Mouse (Mus musculus) Patski (cell line): ENCODE measurements around the gene Secisbp2. TPM values are rescaled to one million over a fixed set of nuclear protein-coding genes. Genes with fewer than 3 reads are reported as not detected.
A peak's percentile ranks its signal among the peaks of the same experiment; 100 is the strongest.
"Not testable (repeated sequence)": the region's sequence is repeated elsewhere in the genome, so short reads cannot be mapped to it uniquely, and the experiment has no call there.

Source experiments
- ATAC-seq: fragments of 100-300 bp; one replicate; pipeline ENCODE4 v1.8.0; 2021
- CTCF ChIA-PET: fragments of 350-600 bp; sonication (Branson Sonifier 250); formaldehyde crosslinking; loops from one replicate; lab custom pipeline; 2022; ENCODE audit warnings: inconsistent platforms; lab: Charles Lee
- POLR2A ChIA-PET: fragments of 350-600 bp; sonication (Branson Sonifier 250); formaldehyde crosslinking; loops from one replicate; lab custom pipeline; 2022; ENCODE audit warnings: antibody characterized with exemption, inconsistent platforms; lab: Charles Lee
- DNase-seq: peaks from one replicate; pipeline ENCODE4 v3.0.0-alpha.2; 2011; ENCODE audit warnings: low read depth, low spot score
- H3K27me3 ChIP-seq: fragments of 371-371 bp; one replicate; pipeline ENCODE4 v1.5.1; 2021
- CTCF ChIP-seq: fragments of 100-300 bp; IDR thresholded peaks from one replicate; pipeline ENCODE4 v1.5.1; 2021
- in situ Hi-C: fragments of 300-500 bp; cut with MboI; formaldehyde crosslinking; loops from 3 replicates; pipeline ENCODE4 v1.11.1; 2018; ENCODE audit warnings: low pct_unique_long_range_greater_than_20kb, mixed read lengths
- polyA plus RNA-seq: library from polyadenylated mRNA; unstranded; gene quantifications from one replicate; pipeline ENCODE4 v1.2.3, GENCODE M21; 2021

Gene Secisbp2
- polyA plus RNA-seq, 1 experiment from 2014 or later, result 16.1 TPM

DNA sequence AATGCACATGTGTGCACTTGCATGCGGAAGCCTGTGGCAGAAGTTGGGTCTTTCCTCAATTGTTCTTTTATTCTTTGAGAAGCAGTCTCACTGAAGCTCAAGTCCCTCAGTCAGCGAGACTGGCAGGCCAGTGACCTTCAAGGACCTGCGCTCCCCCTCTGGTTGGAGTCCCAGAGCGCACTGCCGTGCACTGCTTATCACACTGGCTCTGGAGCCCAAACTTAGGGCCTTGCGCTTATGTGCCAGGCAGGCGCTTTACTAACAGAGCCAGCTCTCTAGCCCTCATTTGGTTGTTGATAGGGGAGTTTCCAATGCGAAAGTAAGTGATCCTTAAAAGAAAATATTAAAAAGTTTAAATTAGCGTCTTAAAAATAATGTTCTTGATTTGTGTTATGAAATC, 2.5 kb downstream of the Secisbp2 start:
- ATAC-seq (no peak), DNase-seq (no peak)
- CTCF ChIA-PET, result no interaction called here
- no peaks in the 10 kb centered on the region for H3K27me3 ChIP-seq
- no peak for TF ChIP-seq CTCF
- POLR2A ChIA-PET, result interaction anchor here (1.4 kb wide), 1 partner anchor 9 kb away, joined by 3 read pairs; no protein-coding TSS in a partner anchor
- in situ Hi-C loops, result loop anchor here (10.0 to 25.0 kb wide), 3 partner anchors 141 to 583 kb away; partner anchors contain the start of gene Sema4d

DNA sequence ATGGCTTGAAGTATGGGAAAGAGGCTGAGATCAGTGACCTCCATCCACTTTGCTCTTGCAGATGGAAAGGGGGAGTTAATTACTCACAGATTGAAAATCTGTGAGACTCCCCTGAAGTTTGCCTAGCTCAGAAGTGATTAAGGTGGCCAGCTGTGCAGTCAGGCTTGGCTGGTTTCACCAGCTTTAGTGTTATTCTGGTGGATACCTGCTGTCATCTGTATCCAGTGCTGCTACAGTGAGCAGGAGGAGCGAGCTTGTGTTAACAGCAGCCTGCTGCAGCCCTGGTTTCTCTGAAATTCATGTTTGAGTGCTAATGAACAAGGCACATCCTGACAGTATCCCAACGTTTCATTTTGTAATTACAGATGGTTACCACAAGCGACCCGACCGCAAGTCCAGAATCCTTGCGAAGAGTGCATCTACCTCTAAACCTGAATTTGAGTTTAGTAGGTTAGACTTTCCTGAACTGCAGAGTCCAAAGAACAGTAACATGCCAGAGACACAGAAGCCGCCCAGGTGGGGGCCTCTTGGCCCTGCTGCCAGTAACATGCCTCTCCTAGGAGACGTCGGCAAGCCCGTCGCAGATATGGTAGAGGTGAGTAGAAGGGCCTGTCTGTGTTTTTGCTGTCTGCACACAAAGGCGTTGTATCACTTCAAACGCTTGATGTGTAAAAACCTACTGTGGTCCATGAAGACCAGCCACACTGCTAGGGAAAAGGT, 5.2 kb downstream of the Secisbp2 start:
- DNase-seq (no peak), ATAC-seq (no peak)
- in situ Hi-C loops, result loop anchor here (10.0 to 25.0 kb wide), 3 partner anchors 138 to 581 kb away; partner anchors contain the start of gene Sema4d
- POLR2A ChIA-PET, result no interaction called here
- no peak for TF ChIP-seq CTCF
- CTCF ChIA-PET, result interaction anchor here (0.7 kb wide), 1 partner anchor 135 kb away, joined by 3 read pairs; no protein-coding TSS in a partner anchor
- H3K27me3 ChIP-seq, result no peaks in the 10 kb centered on the region

DNA sequence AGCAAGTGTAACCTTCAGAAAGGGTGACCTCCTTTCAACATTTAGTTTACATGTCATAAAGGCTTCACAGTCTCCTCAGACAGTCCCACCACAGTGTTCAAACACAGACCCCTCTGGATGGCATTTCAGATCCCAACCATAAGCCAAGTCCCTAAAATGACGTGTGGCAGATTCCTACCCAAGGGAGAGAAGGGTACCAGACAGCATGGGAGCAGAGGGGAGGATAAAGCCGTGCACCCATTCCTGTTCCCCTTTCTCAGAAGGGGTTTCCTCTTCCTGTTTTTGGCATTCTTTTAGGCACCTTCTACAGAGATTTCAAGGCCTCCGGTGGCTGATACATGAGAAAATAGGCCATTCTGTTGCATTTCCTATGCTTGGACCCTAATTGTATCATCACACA, 6.6 kb downstream of the Secisbp2 start:
- in situ Hi-C loops, result loop anchor here (10.0 to 25.0 kb wide), 3 partner anchors 137 to 579 kb away; partner anchors contain the start of gene Sema4d
- CTCF ChIA-PET, result no interaction called here
- POLR2A ChIA-PET, result no interaction called here
- DNase-seq (no peak), ATAC-seq (no peak)
- TF ChIP-seq CTCF, result no peak
- H3K27me3 ChIP-seq, result no peaks in the 10 kb centered on the region

DNA sequence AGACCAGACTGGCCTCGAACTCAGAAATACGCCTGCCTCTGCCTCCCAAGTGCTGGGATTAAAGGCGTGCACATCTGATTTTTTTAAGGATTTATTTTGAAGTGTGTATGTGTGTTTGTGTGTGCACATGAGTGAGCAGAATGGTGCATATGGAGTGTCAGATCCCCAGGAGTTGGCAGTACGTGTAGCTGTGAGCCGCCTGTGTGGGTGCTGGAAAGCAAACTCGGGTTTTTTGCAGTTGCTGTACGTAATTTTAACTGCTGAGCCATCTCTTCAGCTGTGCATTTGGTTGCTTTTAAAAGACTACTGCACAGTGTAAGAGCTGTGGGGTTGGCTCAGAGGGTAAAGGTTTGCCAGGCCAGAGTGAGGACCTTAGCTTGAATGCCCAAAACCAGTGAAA, 8.1 kb downstream of the Secisbp2 start:
- no peak for TF ChIP-seq CTCF
- no peaks in the 10 kb centered on the region for H3K27me3 ChIP-seq
- ATAC-seq (no peak), DNase-seq (no peak)
- ChIA-PET POLR2A (interaction anchor here (0.6 kb wide), 1 partner anchor 169 kb away, joined by 3 read pairs; no protein-coding TSS in a partner anchor), CTCF (no interaction called here)
- in situ Hi-C loops, result loop anchor here (10.0 to 25.0 kb wide), 3 partner anchors 135 to 578 kb away; partner anchors contain the start of gene Sema4d

DNA sequence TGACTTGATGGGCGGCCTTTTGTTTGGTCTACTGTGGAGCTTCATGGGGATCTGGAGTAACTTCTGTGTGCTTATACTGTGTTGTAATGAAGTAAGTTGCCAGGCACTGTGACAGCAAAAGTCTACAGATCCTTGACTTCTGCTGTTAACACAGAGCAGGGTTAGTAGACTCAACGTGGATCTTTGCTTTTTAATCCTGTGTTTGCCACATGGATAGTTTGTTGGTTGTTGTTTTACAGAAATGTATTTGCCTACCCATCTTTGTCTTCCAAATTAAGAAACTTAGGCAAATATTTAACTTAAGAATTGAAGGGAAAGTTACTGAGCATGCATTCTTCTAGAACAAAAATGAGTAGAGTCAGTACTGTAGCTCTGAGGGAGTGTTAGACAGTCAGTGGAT, 12.1 kb downstream of the Secisbp2 start:
- no peaks in the 10 kb centered on the region for H3K27me3 ChIP-seq
- ChIA-PET CTCF (interaction anchor here (1.1 kb wide), 1 partner anchor 12 kb away, joined by 4 read pairs; the partner anchor contains the start of gene Secisbp2), POLR2A (no interaction called here)
- in situ Hi-C loops, result loop anchor here (25.0 kb wide), 2 partner anchors 299 to 574 kb away; no protein-coding TSS in a partner anchor
- DNase-seq, result no peak
- TF ChIP-seq CTCF, result no peak
- ATAC-seq, result no peak

DNA sequence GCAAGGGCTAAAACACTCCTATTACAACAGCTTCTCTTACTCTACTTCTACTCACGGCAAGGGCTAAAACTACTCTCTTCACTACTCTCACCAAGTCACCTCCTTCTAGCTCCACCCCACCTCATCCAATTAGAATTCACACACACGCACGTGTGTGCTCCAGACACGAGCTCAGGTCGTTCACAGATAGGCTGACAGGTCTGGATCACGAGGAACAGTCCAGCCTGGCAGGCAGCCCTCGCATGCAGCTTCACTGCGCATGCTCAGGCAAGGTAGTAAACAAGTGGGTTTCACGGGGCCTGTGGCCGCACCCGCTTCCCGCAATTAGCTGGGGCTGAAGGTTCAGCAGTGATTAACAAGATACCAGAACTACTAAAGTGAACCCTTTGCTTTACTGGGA, 16.7 kb downstream of the Secisbp2 start:
- POLR2A ChIA-PET, ATAC-seq, DNase-seq: not testable (repeated sequence)

DNA sequence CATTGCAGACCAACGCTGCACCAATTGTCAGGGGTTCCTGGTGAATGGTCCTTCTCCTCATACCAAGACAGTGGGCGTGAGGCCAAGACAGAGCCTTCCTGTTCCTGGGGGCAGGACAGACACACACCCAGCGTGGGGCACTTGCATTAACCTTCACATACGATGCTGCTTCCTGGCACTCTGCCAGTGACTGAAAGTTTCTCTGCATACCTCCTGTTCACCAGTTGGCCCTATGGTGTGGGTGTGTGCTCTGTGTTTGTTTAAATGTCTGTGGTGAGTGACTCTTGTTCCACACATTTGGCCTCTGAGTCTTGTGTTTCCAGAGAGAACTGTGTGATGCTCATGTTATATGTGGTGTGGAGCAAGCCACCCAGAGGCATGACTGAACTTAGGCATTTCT, 25.1 kb downstream of the Secisbp2 start:
- TF ChIP-seq CTCF, result no peak
- ChIA-PET POLR2A (interaction anchor here (1.9 kb wide), 1 partner anchor 10 kb away, joined by 5 read pairs; no protein-coding TSS in a partner anchor), CTCF (interaction anchor here (0.7 to 1.1 kb wide), 2 partner anchors 12 kb away, joined by 3 to 5 read pairs; no protein-coding TSS in a partner anchor)
- peak; percentile 79 for DNase-seq
- ATAC-seq, result peak; percentile 91
- in situ Hi-C loops, result no loop called here
- H3K27me3 ChIP-seq, result no peaks in the 10 kb centered on the region

More for the DNA sequence above, 16.7 kb downstream of the Secisbp2 start:
- H3K27me3 ChIP-seq, CTCF ChIA-PET: not testable (repeated sequence)
- in situ Hi-C loops, result loop anchor here (25.0 kb wide), 2 partner anchors 294 to 569 kb away; no protein-coding TSS in a partner anchor

DNA sequence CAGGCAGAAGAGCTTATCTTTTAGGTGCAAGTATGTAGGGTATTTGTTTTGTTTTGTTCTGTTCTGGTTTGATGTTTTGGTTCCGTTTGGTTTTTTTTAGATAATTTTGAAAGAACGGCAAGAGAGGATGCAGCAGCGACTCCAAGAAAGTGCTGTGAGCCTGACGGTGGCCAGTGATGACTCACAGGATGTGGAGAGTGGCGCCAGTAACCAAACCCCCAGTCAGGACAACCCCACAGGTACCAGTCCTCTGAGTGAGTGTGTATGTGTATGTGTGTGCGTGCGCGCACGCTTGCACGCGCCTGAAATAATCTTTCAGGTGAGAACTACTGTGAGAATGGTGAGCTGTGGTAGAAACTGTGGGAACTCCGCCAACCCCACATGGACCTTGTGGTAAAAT, 25.5 kb downstream of the Secisbp2 start:
- ChIA-PET CTCF (interaction anchor here (0.7 to 1.1 kb wide), 2 partner anchors 12 to 13 kb away, joined by 3 to 5 read pairs; no protein-coding TSS in a partner anchor), POLR2A (interaction anchor here (1.9 kb wide), 1 partner anchor 10 kb away, joined by 5 read pairs; no protein-coding TSS in a partner anchor)
- in situ Hi-C loops, result no loop called here
- H3K27me3 ChIP-seq, result no peaks in the 10 kb centered on the region
- no peak for TF ChIP-seq CTCF
- ATAC-seq (peak; percentile 70), DNase-seq (peak; percentile 12)

DNA sequence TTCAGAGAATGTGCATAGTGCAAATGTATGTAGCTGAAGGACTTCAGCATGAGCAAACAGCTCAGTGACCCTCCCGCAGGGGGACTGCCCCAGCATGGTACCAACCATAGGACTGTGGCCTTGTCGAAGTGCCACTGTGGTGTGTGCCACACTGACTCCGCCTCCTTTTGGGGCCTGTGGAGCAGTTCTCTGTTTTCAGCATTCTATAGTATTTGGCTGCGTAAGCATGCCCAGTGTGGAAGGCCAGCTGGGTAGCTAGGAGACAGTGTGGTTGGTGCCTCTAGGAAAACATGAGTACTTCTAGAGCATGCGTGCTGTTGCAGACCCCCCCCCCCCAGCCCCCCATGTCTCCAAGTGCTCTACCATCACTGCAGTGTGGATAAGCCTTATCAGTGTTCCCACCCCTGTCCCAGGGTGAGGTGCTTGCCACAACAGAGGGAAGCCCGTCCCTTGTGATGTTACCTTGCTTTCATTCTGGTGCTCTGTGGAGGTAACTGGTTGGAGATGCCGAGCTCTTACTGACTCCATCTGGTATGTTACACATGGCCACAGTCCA, 26.2 kb downstream of the Secisbp2 start:
- CTCF ChIA-PET, result interaction anchor here (1.4 kb wide), 1 partner anchor 20 kb away, joined by 4 read pairs; no protein-coding TSS in a partner anchor
- POLR2A ChIA-PET, result interaction anchor here (1.9 kb wide), 1 partner anchor 9 kb away, joined by 5 read pairs; no protein-coding TSS in a partner anchor
- no peak for TF ChIP-seq CTCF
- DNase-seq, result no peak
- H3K27me3 ChIP-seq, result no peaks in the 10 kb centered on the region
- no peak for ATAC-seq
- in situ Hi-C loops, result no loop called here

DNA sequence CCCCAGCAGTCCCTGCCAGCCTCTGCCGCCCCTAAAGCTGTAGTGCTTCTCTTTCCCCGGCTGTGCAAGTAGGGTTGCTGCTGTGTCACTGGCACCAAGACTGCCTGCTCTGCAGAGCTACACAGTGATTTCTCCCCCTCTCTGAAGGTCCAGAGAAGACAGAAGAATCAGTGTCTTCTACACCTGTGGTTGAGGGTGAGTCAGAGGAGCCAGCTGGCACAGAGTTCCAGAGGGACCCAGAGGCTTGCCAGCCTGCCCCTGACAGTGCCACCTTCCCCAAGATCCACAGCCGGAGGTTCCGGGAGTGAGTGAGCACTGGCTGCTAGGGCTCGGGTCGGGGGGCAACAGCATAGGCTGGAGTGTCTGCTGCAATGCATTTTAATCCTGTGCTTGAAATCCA, 27.2 kb downstream of the Secisbp2 start:
- no peaks in the 10 kb centered on the region for H3K27me3 ChIP-seq
- POLR2A ChIA-PET, result interaction anchor here (1.8 to 1.9 kb wide), 2 partner anchors 8 to 11 kb away, joined by 5 to 10 read pairs; no protein-coding TSS in a partner anchor
- CTCF ChIA-PET, result interaction anchor here (1.4 kb wide), 1 partner anchor 19 kb away, joined by 4 read pairs; no protein-coding TSS in a partner anchor
- in situ Hi-C loops, result no loop called here
- DNase-seq (no peak), ATAC-seq (no peak)
- TF ChIP-seq CTCF, result no peak
